Mouse (Mus musculus) liver, embryonic 16.5 days (tissue): ENCODE data around the gene Kcnh7. TPM values are rescaled to one million over a fixed set of nuclear protein-coding genes. Genes with fewer than 3 reads are reported as not detected.
A peak's percentile ranks its signal among the peaks of the same experiment; 100 is the strongest.

ENCODE experiments used
- ATAC-seq: fragments of 200-750 bp; cut with Nextera tagmentation; 2 replicates; pipeline ENCODE4 v1.8.0; 2017; ENCODE audit warnings: low read depth, mild to moderate bottlenecking, moderate number of reproducible peaks, moderate library complexity
- H3K27ac ChIP-seq: fragments of 300-500 bp; sonication (generic); 2 replicates; pipeline ENCODE4 v1.5.1; 2014; ENCODE audit warnings: mild to moderate bottlenecking, low read length
- H3K27me3 ChIP-seq: fragments of 300-500 bp; sonication (generic); 2 replicates; pipeline ENCODE4 v1.6.1; 2014; ENCODE audit warnings: low read depth, low read length, mixed read lengths; ENCODE audit not compliant: control insufficient read depth, insufficient read depth
- H3K36me3 ChIP-seq: fragments of 300-500 bp; sonication (generic); 2 replicates; pipeline ENCODE4 v1.6.1; 2014; ENCODE audit warnings: mild to moderate bottlenecking; ENCODE audit not compliant: control insufficient read depth, insufficient read depth
- H3K4me1 ChIP-seq: fragments of 300-500 bp; sonication (generic); 2 replicates; pipeline ENCODE4 v1.6.1; 2014; ENCODE audit warnings: low read depth, low read length, mixed read lengths; ENCODE audit not compliant: control insufficient read depth
- H3K4me2 ChIP-seq: fragments of 300-500 bp; sonication (generic); 2 replicates; pipeline ENCODE4 v1.6.1; 2014; ENCODE audit warnings: low read depth, low read length, mixed read lengths
- H3K4me3 ChIP-seq: fragments of 300-500 bp; sonication (generic); 2 replicates; pipeline ENCODE4 v1.5.1; 2014; ENCODE audit warnings: low read depth, mild to moderate bottlenecking, low read length
- H3K9ac ChIP-seq: fragments of 300-500 bp; sonication (generic); 2 replicates; pipeline ENCODE4 v1.6.1; 2014; ENCODE audit warnings: low read depth, low read length
- H3K9me3 ChIP-seq: fragments of 300-500 bp; sonication (generic); replicated peaks from 2 replicates; pipeline ENCODE4 v1.6.1; 2016; ENCODE audit warnings: low read length; ENCODE audit not compliant: control insufficient read depth
- WGBS: fragments of 180-500 bp; shearing (Covaris S2); extraction: QIAGEN DNeasy Blood & Tissue Kit; methylation state at CpG from one replicate; pipeline ENCODE4 v1.1.7; 2014; ENCODE audit not compliant: insufficient replicate concordance; 5-methylcytosine and 5-hydroxymethylcytosine counted together
- polyA plus RNA-seq: library from polyadenylated mRNA; unstranded; fragments of >200 nt; fragmentation: Nextera tagmentation; extraction: Ambion mirVana; gene quantifications from 2 replicates; pipeline ENCODE4 v1.2.1, GENCODE M21; 2015

Kcnh7 gene
- polyA plus RNA-seq, 1 experiment from 2014 or later: 0.06 TPM

- Histone ChIP-seq H3K4me1 (no peaks in the 10 kb centered on the region), H3K36me3 (no peaks in the 10 kb centered on the region), H3K9me3 (no peaks in the 10 kb centered on the region), H3K4me3 (no peak overlapping the region), H3K9ac (no peak overlapping the region), H3K4me2 (no peak overlapping the region), H3K27ac (no peak overlapping the region), H3K27me3 (no peaks in the 10 kb centered on the region)
- WGBS: 59% methylated on average over 1 of the region's 1 CpGs
- no peak for ATAC-seq
Observed at GRCm38 (mm10) chr2:62656072-62656471, 528.0 kb downstream of the Kcnh7 start.

GRCm38 (mm10) chr2:62654519-62655338 lies 529.4 kb downstream of the Kcnh7 start:
- H3K4me2 ChIP-seq: no peak overlapping the region
- no peaks in the 10 kb centered on the region for H3K9me3 ChIP-seq
- no peaks in the 10 kb centered on the region for H3K36me3 ChIP-seq
- WGBS: 30% methylated on average over 7 of the region's 7 CpGs
- no peak overlapping the region for H3K27ac ChIP-seq
- no peak overlapping the region for H3K4me3 ChIP-seq
- ATAC-seq: peak; percentile 69
- no peaks in the 10 kb centered on the region for H3K27me3 ChIP-seq
- H3K4me1 ChIP-seq: no peaks in the 10 kb centered on the region
- H3K9ac ChIP-seq: no peak overlapping the region

- peak; percentile 68 for ATAC-seq
- Histone ChIP-seq H3K4me3 (no peak overlapping the region), H3K4me2 (no peak overlapping the region), H3K9ac (no peak overlapping the region), H3K4me1 (no peaks in the 10 kb centered on the region), H3K9me3 (no peaks in the 10 kb centered on the region), H3K27me3 (no peaks in the 10 kb centered on the region), H3K36me3 (no peaks in the 10 kb centered on the region), H3K27ac (no peak overlapping the region)
- WGBS: 58% methylated on average over 4 of the region's 4 CpGs
Observed at GRCm38 (mm10) chr2:62652466-62652865, 531.6 kb downstream of the Kcnh7 start.

GRCm38 (mm10) chr2:62651890-62652289 lies 532.2 kb downstream of the Kcnh7 start:
- Histone ChIP-seq H3K9ac (no peak overlapping the region), H3K27me3 (no peaks in the 10 kb centered on the region), H3K4me1 (no peaks in the 10 kb centered on the region), H3K36me3 (no peaks in the 10 kb centered on the region), H3K27ac (no peak overlapping the region), H3K9me3 (no peaks in the 10 kb centered on the region), H3K4me3 (no peak overlapping the region), H3K4me2 (no peak overlapping the region)
- no peak for ATAC-seq
- WGBS: 38% methylated on average over 4 of the region's 4 CpGs

GRCm38 (mm10) chr2:62646671-62647289 lies 537.3 kb downstream of the Kcnh7 start:
- peak overlapping the region; percentile 70; the same call in 1 of the 2 replicates for H3K9ac ChIP-seq
- peak overlapping the region; percentile 86 for H3K4me2 ChIP-seq
- no peaks in the 10 kb centered on the region for H3K36me3 ChIP-seq
- WGBS: 32% methylated on average over 6 of the region's 6 CpGs
- no peaks in the 10 kb centered on the region for H3K27me3 ChIP-seq
- ATAC-seq: no peak
- no peak overlapping the region; the same call in 1 of the 2 replicates for H3K27ac ChIP-seq
- H3K4me3 ChIP-seq: peak overlapping the region; percentile 75
- peaks cover 16% of the 10 kb centered on the region for H3K4me1 ChIP-seq
- H3K9me3 ChIP-seq: no peaks in the 10 kb centered on the region

GRCm38 (mm10) chr2:62646014-62646645 lies 538.0 kb downstream of the Kcnh7 start, which contains the start of gene Ifih1:
Gene Ifih1, minus strand, starts transcription at chr2:62646255.
- Histone ChIP-seq H3K36me3 (no peaks in the 10 kb centered on the region), H3K27ac (peak within 1 kb of the TSS; percentile 74), H3K27me3 (no peaks in the 10 kb centered on the region), H3K4me3 (peak within 1 kb of the TSS; percentile 75), H3K4me2 (peak within 1 kb of the TSS; percentile 86), H3K4me1 (peaks cover 16% of the 10 kb centered on the region), H3K9ac (peak within 1 kb of the TSS; percentile 70), H3K9me3 (no peaks in the 10 kb centered on the region)
- under 1% methylated on average over 30 of the region's 30 CpGs for WGBS
- peak; percentile 86 for ATAC-seq

GRCm38 (mm10) chr2:62645475-62645874 lies 538.6 kb downstream of the Kcnh7 start:
- Histone ChIP-seq H3K27ac (peak overlapping the region; percentile 74), H3K9ac (peak overlapping the region; percentile 70), H3K27me3 (no peaks in the 10 kb centered on the region), H3K36me3 (no peaks in the 10 kb centered on the region), H3K4me1 (peaks cover 16% of the 10 kb centered on the region), H3K9me3 (no peaks in the 10 kb centered on the region), H3K4me2 (peak overlapping the region; percentile 86), H3K4me3 (peak overlapping the region; percentile 75)
- ATAC-seq: peak; percentile 48; the same call in 1 of the 2 replicates
- 22% methylated on average over 12 of the region's 12 CpGs for WGBS

GRCm38 (mm10) chr2:62644891-62645290 lies 539.2 kb downstream of the Kcnh7 start:
- ATAC-seq: no peak
- no peaks in the 10 kb centered on the region for H3K27me3 ChIP-seq
- H3K36me3 ChIP-seq: no peaks in the 10 kb centered on the region
- H3K9ac ChIP-seq: no peak overlapping the region
- WGBS: 73% methylated on average over 5 of the region's 5 CpGs
- peak overlapping the region; percentile 86 for H3K4me2 ChIP-seq
- no peaks in the 10 kb centered on the region for H3K9me3 ChIP-seq
- H3K27ac ChIP-seq: no peak overlapping the region
- H3K4me3 ChIP-seq: peak overlapping the region; percentile 75
- peaks cover 16% of the 10 kb centered on the region for H3K4me1 ChIP-seq
